Mouse (Mus musculus) neural tube, embryonic 13.5 days (tissue): ENCODE data around the gene Elovl6. TPM values are rescaled to one million over a fixed set of nuclear protein-coding genes. Genes with fewer than 3 reads are reported as not detected.

Experiments
- ATAC-seq: fragments of 200-750 bp; cut with Nextera tagmentation; 2 replicates; pipeline ENCODE4 v1.8.0; 2017; ENCODE audit warnings: low read depth, mild to moderate bottlenecking, moderate TSS enrichment, moderate library complexity
- H3K27ac ChIP-seq: fragments of 300-500 bp; sonication (generic); replicated peaks from 2 replicates; pipeline ENCODE4 v1.5.1; 2015; ENCODE audit warnings: moderate library complexity, mild to moderate bottlenecking, inconsistent platforms
- H3K27me3 ChIP-seq: fragments of 300-500 bp; sonication (generic); 2 replicates; pipeline ENCODE4 v1.6.1; 2015; ENCODE audit warnings: mild to moderate bottlenecking, inconsistent platforms
- H3K36me3 ChIP-seq: fragments of 300-500 bp; sonication (generic); 2 replicates; pipeline ENCODE4 v1.6.1; 2015; ENCODE audit warnings: mild to moderate bottlenecking, inconsistent platforms
- H3K4me1 ChIP-seq: fragments of 300-500 bp; sonication (generic); replicated peaks from 2 replicates; pipeline ENCODE4 v1.6.1; 2015; ENCODE audit warnings: inconsistent platforms
- H3K4me2 ChIP-seq: fragments of 300-500 bp; sonication (generic); 2 replicates; pipeline ENCODE4 v1.6.1; 2015; ENCODE audit warnings: inconsistent platforms, mild to moderate bottlenecking, moderate library complexity
- H3K4me3 ChIP-seq: fragments of 300-500 bp; sonication (generic); 2 replicates; pipeline ENCODE4 v1.5.1; 2015; ENCODE audit warnings: mild to moderate bottlenecking, inconsistent platforms
- H3K9ac ChIP-seq: fragments of 300-500 bp; sonication (generic); 2 replicates; pipeline ENCODE4 v1.6.1; 2015; ENCODE audit warnings: moderate library complexity, mild to moderate bottlenecking, inconsistent platforms
- H3K9me3 ChIP-seq: fragments of 300-500 bp; sonication (generic); 2 replicates; pipeline ENCODE4 v1.6.1; 2016; ENCODE audit warnings: inconsistent platforms
- WGBS: fragments of 180-500 bp; shearing (Covaris S2); methylation state at CpG from one replicate; pipeline ENCODE4 v1.1.7; 2015; 5-methylcytosine and 5-hydroxymethylcytosine counted together
- polyA plus RNA-seq: library from polyadenylated mRNA; unstranded; fragments of >200 nt; fragmentation: Nextera tagmentation; extraction: Ambion mirVana; gene quantifications from 2 replicates; pipeline ENCODE4 v1.2.1, GENCODE M21; 2015

The Elovl6 gene
- polyA plus RNA-seq, 1 experiment from 2014 or later, result 30.8 TPM

DNA sequence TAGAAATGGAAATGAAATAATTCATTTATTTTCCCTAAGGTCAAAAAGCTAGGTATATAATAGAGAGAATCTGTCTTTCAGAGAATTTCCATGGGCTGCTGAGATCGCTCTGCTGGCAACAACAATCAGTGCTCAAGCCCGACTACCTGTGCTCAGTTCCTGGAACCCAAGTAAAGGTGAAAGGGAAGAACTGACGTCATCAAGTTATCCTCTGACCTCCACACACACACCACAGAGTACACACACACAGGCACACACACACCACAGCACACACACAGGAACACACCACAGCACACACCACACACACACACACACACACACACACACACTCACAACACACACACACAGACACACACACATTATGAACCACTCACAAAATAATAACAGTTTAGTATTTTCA is 5.1 kb upstream of the Elovl6 start:
- Histone ChIP-seq H3K4me3 (no peak overlapping the region), H3K9ac (no peak overlapping the region), H3K4me1 (peaks cover 5% of the 10 kb centered on the region), H3K36me3 (no peaks in the 10 kb centered on the region), H3K27ac (no peak overlapping the region), H3K27me3 (no peaks in the 10 kb centered on the region), H3K9me3 (no peaks in the 10 kb centered on the region), H3K4me2 (no peak overlapping the region)
- 88% methylated on average over 3 of the region's 3 CpGs for whole genome bisulfite sequencing
- ATAC-seq, result no peak

DNA sequence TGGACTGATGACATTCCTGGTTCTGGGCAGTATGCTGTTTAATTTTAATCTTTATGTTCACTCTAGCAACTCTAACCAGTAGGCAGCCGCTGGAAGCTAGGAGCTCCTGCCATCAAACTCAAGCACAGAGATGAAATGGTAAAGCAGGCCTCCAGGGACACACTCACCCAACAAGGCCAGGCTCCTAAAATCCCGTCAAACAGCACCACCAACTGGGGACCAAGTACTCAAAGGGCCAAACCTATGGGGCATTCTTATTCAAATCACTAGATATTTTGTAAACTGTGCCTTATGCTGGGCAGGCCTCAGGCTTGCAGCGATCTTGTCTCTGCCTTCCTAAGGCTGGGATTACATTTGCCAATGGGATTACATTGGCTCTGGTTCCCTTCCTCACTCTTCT is 2.8 kb upstream of the Elovl6 start:
- Histone ChIP-seq H3K9me3 (no peaks in the 10 kb centered on the region), H3K36me3 (no peaks in the 10 kb centered on the region), H3K9ac (no peak overlapping the region), H3K4me2 (no peak overlapping the region), H3K4me3 (no peak overlapping the region), H3K4me1 (peaks cover 7% of the 10 kb centered on the region), H3K27ac (no peak overlapping the region), H3K27me3 (no peaks in the 10 kb centered on the region)
- 60% methylated on average over 3 of the region's 3 CpGs for WGBS
- ATAC-seq, result no peak

DNA sequence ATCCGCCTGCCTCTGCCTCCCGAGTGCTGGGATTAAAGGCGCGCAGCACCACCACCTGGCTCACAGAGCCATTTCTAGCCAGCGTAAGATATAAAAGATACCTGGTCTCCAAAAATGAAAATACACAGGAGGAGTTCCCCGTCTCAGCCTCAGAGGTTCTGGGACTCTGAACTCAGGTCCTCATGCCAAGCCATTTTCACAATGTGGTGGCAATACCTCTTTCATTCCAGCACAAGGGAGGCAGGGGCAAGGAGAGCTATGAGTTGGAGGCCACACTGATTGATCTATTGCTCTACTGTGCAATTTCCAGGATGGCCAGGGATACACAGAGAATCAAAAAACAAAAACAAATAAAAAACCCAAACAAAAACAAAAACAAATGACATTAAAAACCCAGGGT is 1.7 kb upstream of the Elovl6 start:
- Histone ChIP-seq H3K9me3 (no peaks in the 10 kb centered on the region), H3K36me3 (no peaks in the 10 kb centered on the region), H3K4me2 (no peak overlapping the region), H3K4me3 (no peak overlapping the region), H3K27me3 (no peaks in the 10 kb centered on the region), H3K27ac (no peak overlapping the region), H3K9ac (no peak overlapping the region), H3K4me1 (peaks cover 18% of the 10 kb centered on the region)
- WGBS, result 95% methylated on average over 6 of the region's 6 CpGs
- ATAC-seq, result no peak

DNA sequence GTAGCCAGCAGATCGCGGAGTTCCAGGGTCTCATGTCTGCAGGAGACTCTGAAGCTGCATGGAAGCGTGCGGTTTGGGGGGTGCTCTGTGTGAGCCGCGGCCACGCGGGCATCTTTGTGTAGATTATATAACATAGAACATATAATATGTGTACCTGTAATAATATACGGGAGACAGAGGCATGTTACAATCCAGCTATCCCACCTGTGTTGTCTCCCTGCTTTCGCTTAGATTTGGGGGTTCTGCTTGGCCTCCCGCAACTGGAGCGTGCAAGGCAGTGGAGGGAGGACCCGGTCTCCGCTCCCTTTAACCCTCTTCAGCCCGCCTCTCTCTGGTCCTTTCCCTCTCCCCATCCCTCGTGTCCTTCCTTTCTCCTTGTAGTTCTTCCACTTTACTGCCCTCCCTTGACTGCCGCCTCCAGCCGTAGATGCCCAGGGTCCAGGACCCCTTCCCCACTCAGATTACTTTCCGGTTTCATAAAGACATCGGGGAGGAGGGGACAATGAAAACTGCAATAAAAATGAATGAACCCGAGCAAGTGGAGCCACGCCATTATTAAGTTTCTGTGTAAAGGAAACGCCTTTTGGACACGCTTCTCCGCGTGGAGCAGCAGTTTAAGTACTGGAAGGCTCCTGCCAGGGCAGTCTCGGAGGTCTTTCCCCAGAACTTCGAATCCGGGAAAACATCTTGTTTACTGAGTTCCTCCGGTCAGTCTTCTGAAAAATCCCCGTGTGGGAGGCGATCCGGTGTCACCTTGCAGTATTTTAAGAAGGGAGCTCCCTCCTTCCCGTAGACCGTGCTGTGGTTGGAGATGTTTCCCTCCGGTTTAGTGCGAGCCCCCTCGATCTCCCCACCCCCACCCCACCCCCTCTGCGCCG is 949 bp downstream of the Elovl6 start:
- H3K27ac ChIP-seq, result peak overlapping the region; percentile 98
- H3K36me3 ChIP-seq, result no peaks in the 10 kb centered on the region
- under 1% methylated on average over 40 of the region's 40 CpGs for WGBS
- H3K9me3 ChIP-seq, result no peaks in the 10 kb centered on the region
- peak; percentile 38 for ATAC-seq
- H3K4me2 ChIP-seq, result peak overlapping the region; percentile 69
- H3K27me3 ChIP-seq, result no peaks in the 10 kb centered on the region
- peaks cover 40% of the 10 kb centered on the region for H3K4me1 ChIP-seq
- H3K9ac ChIP-seq, result peak overlapping the region; percentile 98
- peak overlapping the region; percentile 94 for H3K4me3 ChIP-seq

DNA sequence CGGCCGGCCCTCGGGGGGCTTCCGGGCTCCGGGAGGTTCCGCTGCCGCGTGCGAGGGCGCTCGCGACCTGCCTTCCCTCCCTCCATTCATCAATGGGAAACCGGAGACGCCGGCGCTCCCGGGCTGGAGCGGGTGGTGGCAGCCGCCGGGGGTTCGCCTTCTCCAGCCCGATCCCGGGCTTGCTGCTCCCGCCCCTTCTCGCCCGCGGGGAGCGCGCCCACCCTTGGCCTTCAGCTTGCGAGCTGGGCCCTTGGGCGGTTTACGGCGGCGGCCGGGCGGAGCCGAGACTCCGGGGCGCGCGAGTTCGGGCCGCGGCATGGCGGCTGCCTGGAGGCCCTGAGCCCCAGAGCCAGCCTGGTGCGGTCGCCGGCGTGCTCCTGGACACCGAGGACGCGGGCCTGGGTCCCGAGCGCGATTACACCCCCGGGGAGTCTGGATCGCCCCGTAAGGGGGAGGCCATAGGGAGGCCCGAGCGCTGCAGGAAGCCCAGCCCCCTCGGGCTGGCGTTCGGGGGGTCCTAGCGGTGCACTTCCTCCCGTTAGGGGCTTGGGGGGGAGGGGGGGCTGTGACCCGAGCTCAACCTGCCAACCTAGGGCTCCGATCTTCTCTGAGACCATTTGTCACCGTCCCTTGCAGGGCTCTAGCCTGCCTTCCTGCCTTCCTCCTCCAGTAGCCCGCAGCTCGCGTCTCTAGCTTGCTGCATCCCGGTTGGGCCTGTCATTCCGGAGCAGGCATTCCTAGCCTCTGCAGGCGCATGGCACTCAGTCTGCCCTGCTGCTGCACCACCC is 1.8 kb downstream of the Elovl6 start:
- WGBS, result 1% methylated on average over 58 of the region's 74 CpGs
- ATAC-seq, result peak; percentile 30
- H3K9me3 ChIP-seq, result no peaks in the 10 kb centered on the region

DNA sequence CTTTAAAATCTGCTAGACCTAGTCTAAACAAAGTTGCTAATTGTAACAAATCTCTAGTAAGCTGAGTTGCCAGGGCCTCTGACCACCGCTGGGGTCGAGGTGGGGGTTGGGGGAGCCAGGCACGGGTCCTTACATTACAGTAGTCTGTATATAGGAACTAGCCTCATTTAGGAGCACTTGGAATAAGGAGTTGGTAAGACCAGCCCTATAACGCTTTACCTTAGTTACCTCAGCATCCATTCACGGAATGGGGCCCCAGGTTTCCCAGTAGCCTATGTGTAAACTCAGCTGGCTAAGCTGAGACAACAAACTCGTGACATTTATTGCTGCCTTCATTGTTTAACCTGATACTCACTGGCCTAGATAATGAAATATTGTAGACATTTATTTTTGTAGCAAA is 3.3 kb downstream of the Elovl6 start:
- Histone ChIP-seq H3K36me3 (no peaks in the 10 kb centered on the region), H3K9me3 (no peaks in the 10 kb centered on the region), H3K4me1 (peaks cover 54% of the 10 kb centered on the region), H3K4me2 (peak overlapping the region; percentile 69), H3K4me3 (peak overlapping the region; percentile 94), H3K27me3 (no peaks in the 10 kb centered on the region), H3K9ac (peak overlapping the region; percentile 98), H3K27ac (peak overlapping the region; percentile 98)
- WGBS, result 15% methylated on average over 6 of the region's 6 CpGs
- ATAC-seq, result no peak

More for the DNA sequence above, 1.8 kb downstream of the Elovl6 start:
- H3K4me1 ChIP-seq, result peaks cover 48% of the 10 kb centered on the region
- H3K4me3 ChIP-seq, result peak overlapping the region; percentile 94
- peak overlapping the region; percentile 69 for H3K4me2 ChIP-seq
- no peaks in the 10 kb centered on the region for H3K36me3 ChIP-seq
- H3K9ac ChIP-seq, result peak overlapping the region; percentile 98
- peak overlapping the region; percentile 98 for H3K27ac ChIP-seq
- no peaks in the 10 kb centered on the region for H3K27me3 ChIP-seq

DNA sequence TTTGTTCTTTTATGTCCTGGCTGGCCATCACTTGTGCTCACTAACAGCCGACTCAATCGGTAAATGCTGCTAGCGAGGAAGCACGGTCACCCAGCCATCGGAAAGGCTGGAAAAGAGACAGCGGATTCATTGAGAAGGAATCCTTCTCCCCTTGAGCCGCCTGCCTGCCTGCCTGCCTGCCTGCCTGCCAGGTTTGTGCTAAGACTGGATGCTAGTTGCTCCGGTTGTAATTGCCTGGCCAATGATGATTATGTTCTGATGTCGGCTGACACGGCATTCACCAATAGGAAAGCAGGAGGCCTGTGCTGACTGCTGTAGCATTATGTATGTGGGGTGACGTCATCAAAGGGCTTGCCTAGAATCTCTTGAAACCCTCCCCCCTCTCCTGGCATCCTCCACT is 4.0 kb downstream of the Elovl6 start:
- peak overlapping the region; percentile 98 for H3K27ac ChIP-seq
- WGBS, result under 1% methylated on average over 11 of the region's 11 CpGs
- H3K27me3 ChIP-seq, result no peaks in the 10 kb centered on the region
- peaks cover 1% of the 10 kb centered on the region; the same call in 1 of the 2 replicates for H3K36me3 ChIP-seq
- peak overlapping the region; percentile 69 for H3K4me2 ChIP-seq
- H3K9ac ChIP-seq, result peak overlapping the region; percentile 98
- no peaks in the 10 kb centered on the region for H3K9me3 ChIP-seq
- peak; percentile 90 for ATAC-seq
- peaks cover 54% of the 10 kb centered on the region for H3K4me1 ChIP-seq
- peak overlapping the region; percentile 94 for H3K4me3 ChIP-seq

DNA sequence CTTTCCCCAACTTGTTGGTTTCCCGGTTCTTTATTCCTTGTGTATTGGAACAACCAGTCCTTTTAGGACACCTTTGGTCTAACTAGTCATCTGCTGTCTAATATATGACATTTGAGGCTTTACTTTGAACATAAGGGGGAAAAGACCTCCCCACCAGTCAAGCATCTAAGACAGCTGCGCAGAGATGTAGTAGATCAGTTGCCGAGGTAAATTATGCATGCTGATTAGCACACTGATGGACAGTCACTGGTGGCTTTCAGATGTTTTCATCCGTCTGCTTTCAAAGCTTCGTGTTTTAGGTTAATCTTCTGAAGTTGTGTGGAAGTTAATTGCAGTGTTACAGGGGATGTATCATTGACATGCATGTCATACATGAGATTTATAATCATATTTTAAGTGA is 5.8 kb downstream of the Elovl6 start:
- no peak for ATAC-seq
- 45% methylated on average over 5 of the region's 5 CpGs for WGBS

DNA sequence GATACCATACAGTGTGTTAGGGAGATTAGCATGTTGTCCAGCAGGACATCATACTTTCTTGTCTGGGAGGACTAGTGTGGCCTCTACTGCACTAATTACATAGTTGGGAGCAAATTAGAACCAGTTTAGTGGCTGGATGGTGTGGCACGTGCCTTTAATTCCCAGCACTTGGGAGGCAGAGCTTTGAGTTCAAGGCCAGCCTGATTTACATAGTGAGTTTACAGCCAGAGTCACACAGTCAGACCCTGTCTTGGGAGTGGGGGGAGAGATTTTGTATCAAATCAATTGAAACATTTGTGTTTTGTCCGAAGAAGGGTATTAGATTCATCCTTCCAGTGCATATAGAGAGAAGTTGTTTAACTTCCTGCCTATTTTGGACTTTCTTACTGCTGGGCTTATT is 8.7 kb downstream of the Elovl6 start:
- H3K9ac ChIP-seq, result no peak overlapping the region
- no peak overlapping the region for H3K4me2 ChIP-seq
- ATAC-seq, result no peak
- H3K27me3 ChIP-seq, result no peaks in the 10 kb centered on the region
- peaks cover 6% of the 10 kb centered on the region; the same call in 1 of the 2 replicates for H3K9me3 ChIP-seq
- WGBS, result 96% methylated on average over 2 of the region's 2 CpGs
- no peak overlapping the region for H3K27ac ChIP-seq
- no peak overlapping the region for H3K4me3 ChIP-seq
- H3K4me1 ChIP-seq, result peaks cover 35% of the 10 kb centered on the region
- H3K36me3 ChIP-seq, result peaks cover 36% of the 10 kb centered on the region

More for the DNA sequence above, 5.8 kb downstream of the Elovl6 start:
- peaks cover 48% of the 10 kb centered on the region for H3K4me1 ChIP-seq
- H3K9me3 ChIP-seq, result no peaks in the 10 kb centered on the region
- H3K36me3 ChIP-seq, result peaks cover 20% of the 10 kb centered on the region
- H3K27me3 ChIP-seq, result no peaks in the 10 kb centered on the region
- no peak overlapping the region for H3K27ac ChIP-seq
- no peak overlapping the region for H3K4me2 ChIP-seq
- H3K4me3 ChIP-seq, result no peak overlapping the region
- H3K9ac ChIP-seq, result no peak overlapping the region

DNA sequence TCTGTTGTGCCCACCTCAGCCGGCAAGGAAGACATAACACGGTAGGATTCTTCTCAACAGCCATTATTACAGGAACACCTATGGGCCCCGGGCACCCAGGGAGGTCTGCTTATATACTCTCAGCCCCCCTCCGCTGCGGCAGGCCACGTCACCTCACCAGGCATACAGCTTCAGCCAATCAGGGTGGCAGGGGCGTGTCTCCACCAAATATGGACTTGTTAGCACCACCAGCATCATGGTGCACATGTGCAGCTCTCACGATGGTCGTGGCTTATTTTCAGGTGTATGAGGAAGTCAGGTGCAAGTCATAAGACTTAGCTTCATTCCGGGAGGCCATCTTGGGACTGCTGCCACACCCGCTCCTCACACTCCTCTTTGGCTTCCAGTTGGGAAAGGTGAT is 9.3 kb downstream of the Elovl6 start:
- WGBS, result 97% methylated on average over 11 of the region's 11 CpGs
- Histone ChIP-seq H3K36me3 (peaks cover 36% of the 10 kb centered on the region), H3K27me3 (no peaks in the 10 kb centered on the region), H3K9me3 (peaks cover 6% of the 10 kb centered on the region; the same call in 1 of the 2 replicates), H3K9ac (no peak overlapping the region), H3K4me3 (no peak overlapping the region), H3K4me2 (no peak overlapping the region), H3K27ac (no peak overlapping the region), H3K4me1 (peaks cover 38% of the 10 kb centered on the region)
- no peak for ATAC-seq

DNA sequence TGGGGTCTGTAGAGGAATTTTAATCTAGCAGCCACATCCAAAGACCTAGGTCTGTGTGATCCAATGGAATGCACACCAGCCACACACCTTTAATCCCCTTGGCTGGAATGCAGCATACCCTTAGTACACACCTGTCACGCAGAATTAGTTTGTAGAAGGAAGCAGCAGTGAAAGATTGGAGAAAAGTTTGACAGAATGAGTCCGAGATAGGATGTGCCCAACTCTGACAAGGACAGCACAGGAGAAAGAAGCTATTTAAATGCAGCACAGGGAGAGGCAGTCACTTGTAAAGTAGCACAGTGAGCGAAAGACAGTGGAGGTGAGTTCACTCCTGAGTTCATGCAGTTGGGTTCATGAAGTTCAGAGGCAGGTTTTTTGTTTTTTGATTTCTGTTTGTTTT is 11.2 kb downstream of the Elovl6 start:
- no peak for ATAC-seq
- H3K4me3 ChIP-seq, result no peak overlapping the region
- peaks cover 6% of the 10 kb centered on the region; the same call in 1 of the 2 replicates for H3K9me3 ChIP-seq
- peaks cover 27% of the 10 kb centered on the region for H3K4me1 ChIP-seq
- no peak overlapping the region for H3K9ac ChIP-seq
- H3K36me3 ChIP-seq, result peaks cover 36% of the 10 kb centered on the region
- no peak overlapping the region for H3K27ac ChIP-seq
- no peak overlapping the region for H3K4me2 ChIP-seq
- 98% methylated on average over 3 of the region's 3 CpGs for WGBS
- H3K27me3 ChIP-seq, result no peaks in the 10 kb centered on the region

DNA sequence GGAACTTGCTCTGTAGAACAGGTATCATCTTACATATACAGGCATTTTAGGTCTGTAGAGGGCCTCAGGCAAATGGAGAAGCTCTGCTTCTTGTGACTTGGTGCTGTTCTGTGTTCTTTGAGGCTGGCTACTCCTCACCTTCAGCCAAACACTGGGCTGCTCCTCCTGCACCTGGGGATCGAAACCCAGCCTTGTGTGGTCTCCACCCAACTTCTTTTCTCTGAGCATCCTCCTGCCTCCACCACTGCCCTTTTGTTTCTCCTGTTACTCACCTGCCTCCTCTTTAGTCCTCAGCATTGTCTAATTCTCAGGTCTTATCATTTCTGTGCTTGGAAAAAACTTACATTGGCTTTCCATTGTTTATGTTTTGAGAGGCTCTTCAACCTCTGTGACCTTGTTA is 12.1 kb downstream of the Elovl6 start:
- ATAC-seq, result no peak
- 96% methylated on average over 1 of the region's 1 CpGs for WGBS

More for the DNA sequence above, 12.1 kb downstream of the Elovl6 start:
- Histone ChIP-seq H3K27ac (no peak overlapping the region), H3K27me3 (no peaks in the 10 kb centered on the region), H3K4me1 (peaks cover 20% of the 10 kb centered on the region), H3K9ac (no peak overlapping the region), H3K4me3 (no peak overlapping the region), H3K4me2 (no peak overlapping the region), H3K36me3 (peaks cover 36% of the 10 kb centered on the region), H3K9me3 (peaks cover 6% of the 10 kb centered on the region; the same call in 1 of the 2 replicates)
